Mouse (Mus musculus) G1E (cell line): ENCODE data around the gene Tpcn1. TPM values are rescaled to one million over a fixed set of nuclear protein-coding genes. Genes with fewer than 3 reads are reported as not detected.

ENCODE experiments used
- ATAC-seq: 2 replicates; pipeline ENCODE4 v1.8.0; 2016; ENCODE audit warnings: mild to moderate bottlenecking; ENCODE audit not compliant: insufficient number of reproducible peaks, poor library complexity, low FRiP score, severe bottlenecking; ENCODE audit errors: extremely low read depth
- DNase-seq: peaks from one replicate; pipeline ENCODE4 v3.0.0; 2012; ENCODE audit warnings: low spot score
- H3K27me3 ChIP-seq: 2 replicates; pipeline ENCODE4 v1.6.1; 2012; ENCODE audit warnings: mild to moderate bottlenecking, low read length, inconsistent platforms; ENCODE audit not compliant: insufficient read depth
- H3K36me3 ChIP-seq: replicated peaks from 2 replicates; pipeline ENCODE3; 2012; ENCODE audit warnings: mild to moderate bottlenecking, inconsistent platforms
- H3K4me1 ChIP-seq: 2 replicates; pipeline ENCODE4 v1.6.1; 2012; ENCODE audit warnings: low read depth, low read length, inconsistent platforms, mixed read lengths; ENCODE audit not compliant: insufficient read depth
- H3K4me3 ChIP-seq: 2 replicates; pipeline ENCODE4 v1.5.1; 2012; ENCODE audit warnings: low read depth, mild to moderate bottlenecking, inconsistent platforms, low read length, moderate library complexity, mixed read lengths
- H3K9me3 ChIP-seq: replicated peaks from 2 replicates; pipeline ENCODE4 v1.6.1; 2012; ENCODE audit warnings: inconsistent platforms
- CTCF ChIP-seq: IDR thresholded peaks from 2 replicates; pipeline ENCODE4 v1.5.1; 2012; ENCODE audit warnings: low read depth, low read length, inconsistent platforms, mixed read lengths
- GATA1 ChIP-seq: IDR thresholded peaks from 2 replicates; pipeline ENCODE4 v1.6.1; 2012; ENCODE audit warnings: borderline replicate concordance, low read length, inconsistent platforms, mixed read lengths
- GATA2 ChIP-seq: IDR thresholded peaks from 2 replicates; pipeline ENCODE4 v1.6.1; 2012; ENCODE audit warnings: low read depth, low read length, inconsistent platforms, borderline replicate concordance
- POLR2AphosphoS5 ChIP-seq: IDR thresholded peaks from 2 replicates; pipeline ENCODE4 v1.6.1; 2012; ENCODE audit warnings: low read depth, low read length, inconsistent platforms; ENCODE audit not compliant: insufficient replicate concordance
- TAL1 ChIP-seq: conservative IDR thresholded peaks from 2 replicates; pipeline ENCODE4 v1.6.1; 2012; ENCODE audit warnings: low read depth, low read length, inconsistent platforms, mixed read lengths
- polyA plus RNA-seq: library from polyadenylated mRNA; stranded (reverse); fragments of >175 nt; gene quantifications from 2 replicates; pipeline ENCODE4 v1.2.3, GENCODE M21; 2012
- total RNA-seq, 2 experiments: library from RNA; stranded (forward) in 1 of 2; stranded (reverse) in 1 of 2; fragments of 200-1000 nt in 1 of 2; fragments of >200 nt in 1 of 2; fragmentation: Nextera tagmentation in 1 of 2; gene quantifications; 2 replicates each; pipeline ENCODE4 v1.2.3; 2014 to 2017

Gene Tpcn1
- total and polyA plus RNA-seq, 3 experiments = 3.2 to 51.6 (median 33.2) TPM

DNA sequence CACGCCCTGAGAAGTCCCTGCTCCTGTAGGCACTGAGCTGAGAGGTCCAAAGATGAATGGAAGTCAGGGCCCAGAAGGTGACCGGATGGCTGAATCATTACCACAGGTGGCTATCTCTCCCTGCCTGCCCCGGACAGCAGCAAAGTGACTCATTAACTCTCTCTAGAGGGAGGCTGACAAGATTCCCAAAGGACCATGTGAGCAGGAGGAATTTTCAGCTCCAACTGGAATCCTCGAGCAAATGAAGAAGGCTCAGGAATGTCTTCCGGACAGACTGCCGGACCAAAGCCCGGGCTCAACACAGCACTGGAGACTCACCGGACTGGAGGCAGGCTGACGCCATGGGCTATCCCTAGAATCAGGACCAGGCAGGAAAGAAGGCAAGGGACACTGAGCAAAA is 6.5 kb downstream of the Tpcn1 start:
- no peaks in the 10 kb centered on the region for H3K9me3 ChIP-seq
- ATAC-seq (no peak), DNase-seq (no peak)
- H3K27me3 ChIP-seq = no peaks in the 10 kb centered on the region
- H3K4me1 ChIP-seq = peaks cover 64% of the 10 kb centered on the region
- H3K36me3 ChIP-seq = peaks cover 89% of the 10 kb centered on the region
- no peak overlapping the region for H3K4me3 ChIP-seq
- TF ChIP-seq TAL1 (no peak), GATA1 (no peak), GATA2 (no peak)

DNA sequence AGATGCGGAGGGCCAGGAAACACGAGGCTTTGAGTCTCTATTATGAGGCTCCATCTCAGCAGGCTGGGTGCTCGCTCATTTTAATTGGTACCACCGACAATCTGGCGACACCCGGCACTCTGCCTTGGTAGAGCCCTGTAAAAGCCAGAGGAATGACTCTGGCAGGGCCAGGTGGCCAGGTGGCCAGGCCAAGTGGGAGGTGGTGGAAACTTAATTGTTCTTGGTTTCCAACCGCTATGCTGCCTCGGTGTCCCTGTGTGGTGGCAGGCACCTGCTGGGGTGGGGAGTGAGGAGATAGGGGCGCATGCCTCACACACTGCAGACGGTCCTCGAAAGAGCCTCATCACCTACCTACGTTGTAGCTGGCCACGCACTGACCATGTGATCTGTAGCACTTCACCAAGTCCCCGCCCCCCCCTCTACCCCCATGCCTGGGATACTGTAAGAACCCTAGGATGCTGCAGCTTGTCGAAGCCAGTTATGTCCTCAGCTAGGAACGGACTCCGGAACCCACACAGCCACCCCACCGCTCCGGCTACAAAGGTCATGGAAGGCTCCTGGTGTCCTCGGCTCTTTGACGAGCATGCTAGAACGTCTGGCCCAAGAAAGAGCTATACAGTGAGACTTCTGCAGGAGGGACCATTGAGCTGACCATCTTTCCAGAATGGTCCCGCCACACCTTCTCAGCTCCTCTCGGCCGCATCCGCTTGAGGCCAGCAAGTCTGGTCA is 8.4 kb downstream of the Tpcn1 start:
- ATAC-seq (no peak), DNase-seq (no peak)
- Histone ChIP-seq H3K9me3 (no peaks in the 10 kb centered on the region), H3K27me3 (no peaks in the 10 kb centered on the region), H3K36me3 (peaks cover 87% of the 10 kb centered on the region), H3K4me3 (no peak overlapping the region), H3K4me1 (peaks cover 55% of the 10 kb centered on the region)
- no peak for TF ChIP-seq GATA2
- no peak for TF ChIP-seq POLR2AphosphoS5
- no peak for TF ChIP-seq TAL1
- no peak for TF ChIP-seq GATA1
- TF ChIP-seq CTCF = no peak

DNA sequence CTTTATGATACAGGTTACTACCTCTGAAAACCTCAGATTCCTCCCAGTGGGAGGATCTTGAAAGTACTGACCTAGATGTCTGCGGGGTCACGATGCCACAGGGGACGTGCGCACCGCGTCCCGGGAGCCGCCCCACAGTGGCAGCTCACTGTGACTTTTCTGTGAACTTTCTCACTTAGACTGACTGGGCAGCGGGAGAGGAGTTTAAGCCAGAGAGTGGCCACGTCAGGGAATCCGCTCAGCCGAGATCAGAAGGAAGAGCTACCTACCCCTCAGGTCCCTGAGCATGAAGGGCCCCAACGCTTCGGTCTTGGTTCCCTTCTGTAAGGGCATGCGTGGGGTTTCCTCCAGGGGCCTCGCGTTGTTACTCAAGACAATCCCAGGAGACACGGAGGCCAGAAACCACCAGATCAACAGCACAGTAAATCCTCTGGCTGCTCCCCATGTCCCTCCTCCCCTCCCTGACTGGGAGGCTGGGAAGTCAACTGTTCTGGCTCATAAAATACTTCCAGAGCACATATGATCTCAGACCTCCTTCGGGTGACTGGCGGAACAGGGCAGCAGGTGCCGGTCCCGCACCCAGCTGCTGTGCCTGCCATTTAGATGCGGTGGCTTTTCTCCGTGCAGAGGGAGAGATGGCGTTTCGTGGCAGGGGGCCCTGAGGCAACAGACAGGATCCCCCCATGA is 9.1 kb downstream of the Tpcn1 start:
- Histone ChIP-seq H3K36me3 (peaks cover 87% of the 10 kb centered on the region), H3K4me3 (no peak overlapping the region; the same call in 1 of the 2 replicates), H3K27me3 (no peaks in the 10 kb centered on the region), H3K4me1 (peaks cover 54% of the 10 kb centered on the region), H3K9me3 (no peaks in the 10 kb centered on the region)
- TF ChIP-seq POLR2AphosphoS5 (no peak; the same call in 1 of the 2 replicates), TAL1 (no peak), GATA2 (no peak), CTCF (no peak), GATA1 (no peak)
- no peak for DNase-seq
- no peak for ATAC-seq

DNA sequence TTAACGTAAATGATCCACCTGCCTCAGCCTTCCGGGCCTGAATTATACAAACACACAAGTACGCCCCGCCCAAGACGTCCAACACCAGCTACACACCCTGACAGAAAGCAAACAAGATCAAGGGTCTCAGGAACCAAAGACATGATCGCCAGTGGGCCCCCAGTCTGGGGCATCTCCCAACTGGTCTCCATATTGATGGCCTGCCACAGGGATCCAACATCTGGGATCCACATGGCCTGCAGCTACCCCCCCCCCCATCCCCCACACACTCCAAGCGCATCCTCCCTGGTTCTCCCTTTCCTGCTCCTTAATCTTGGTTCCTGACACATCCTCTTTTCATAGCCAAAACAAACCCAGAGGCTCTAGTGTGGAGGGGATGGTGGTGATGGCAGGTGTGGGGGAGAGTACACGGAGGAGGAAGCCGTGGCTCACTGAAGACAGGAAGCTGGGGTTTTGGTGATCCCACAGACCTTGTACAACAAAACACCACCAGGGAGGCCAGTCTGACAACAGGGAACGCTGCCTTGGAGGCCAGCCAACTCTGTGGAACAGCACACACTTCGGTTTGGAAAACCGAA is 9.9 kb downstream of the Tpcn1 start:
- DNase-seq (no peak), ATAC-seq (no peak)
- Histone ChIP-seq H3K4me1 (peaks cover 51% of the 10 kb centered on the region), H3K4me3 (no peak overlapping the region; the same call in 1 of the 2 replicates), H3K9me3 (no peaks in the 10 kb centered on the region), H3K36me3 (peaks cover 85% of the 10 kb centered on the region), H3K27me3 (no peaks in the 10 kb centered on the region)
- TF ChIP-seq GATA2 = no peak
- no peak for TF ChIP-seq GATA1
- no peak for TF ChIP-seq POLR2AphosphoS5
- no peak for TF ChIP-seq CTCF
- TF ChIP-seq TAL1 = no peak

DNA sequence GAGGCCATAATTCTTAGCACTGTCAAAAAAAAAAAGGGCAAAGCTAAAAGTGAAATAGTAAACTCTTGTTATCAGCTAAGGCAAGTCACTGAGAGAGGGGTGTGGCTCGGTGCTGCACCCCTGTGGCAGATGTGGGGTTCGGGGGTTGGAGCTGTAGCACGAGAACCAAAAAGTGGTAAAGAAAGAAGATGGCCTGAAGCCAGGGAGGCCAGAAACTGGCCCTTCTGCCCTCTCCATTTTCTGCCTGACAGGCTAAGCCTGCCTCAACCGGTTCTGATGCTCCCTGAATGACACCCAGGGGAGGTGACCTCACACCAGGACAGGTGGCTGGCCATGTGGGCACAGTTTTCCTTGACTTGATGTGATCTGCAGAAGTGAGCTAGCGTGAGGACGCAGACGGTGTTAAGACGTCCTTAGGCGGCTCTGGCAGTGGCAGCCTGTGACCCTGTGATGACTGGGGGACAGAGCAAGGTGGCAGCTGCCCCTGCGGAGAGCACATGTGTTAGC is 10.5 kb downstream of the Tpcn1 start:
- ATAC-seq (peak; percentile 77), DNase-seq (peak; percentile 71)
- Histone ChIP-seq H3K4me1 (peaks cover 46% of the 10 kb centered on the region), H3K9me3 (no peaks in the 10 kb centered on the region), H3K36me3 (peaks cover 85% of the 10 kb centered on the region), H3K4me3 (peak overlapping the region; percentile 62; the same call in 1 of the 2 replicates), H3K27me3 (no peaks in the 10 kb centered on the region)
- TF ChIP-seq CTCF = no peak

DNA sequence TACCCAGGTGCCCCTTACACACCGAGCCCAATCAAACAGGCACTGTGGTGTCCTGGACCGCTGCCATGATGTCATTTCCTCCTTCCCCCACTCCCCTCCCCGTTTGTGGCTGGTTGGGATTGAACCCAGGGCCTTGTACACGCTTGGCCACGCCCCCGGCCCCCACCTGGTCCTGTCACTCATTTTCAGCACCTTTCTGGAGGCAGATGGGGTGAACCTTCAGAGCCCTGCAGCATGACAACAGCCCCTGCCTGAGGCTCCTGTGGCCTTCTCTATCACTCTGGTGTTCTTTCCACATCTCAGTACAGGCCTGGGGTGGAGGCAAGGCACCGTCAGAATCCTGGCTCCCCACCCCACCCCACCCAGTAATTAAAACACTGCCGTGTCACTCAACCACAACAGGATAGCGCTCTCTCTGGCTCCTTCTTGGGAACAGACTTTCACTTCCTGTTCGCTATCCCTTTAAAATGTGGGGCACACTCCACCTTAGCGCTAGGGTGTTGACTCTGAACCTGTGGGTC is 11.6 kb downstream of the Tpcn1 start:
- Histone ChIP-seq H3K27me3 (no peaks in the 10 kb centered on the region), H3K4me1 (peaks cover 46% of the 10 kb centered on the region), H3K9me3 (no peaks in the 10 kb centered on the region), H3K4me3 (peak overlapping the region; percentile 41; the same call in 1 of the 2 replicates), H3K36me3 (peaks cover 86% of the 10 kb centered on the region)
- ATAC-seq = no peak; the same call in 1 of the 2 replicates
- DNase-seq = no peak
- TF ChIP-seq POLR2AphosphoS5 (no peak), TAL1 (no peak), CTCF (no peak), GATA1 (no peak), GATA2 (no peak)
